Mouse (Mus musculus): Measurements from ENCODE around the gene Galntl6.

The Galntl6 gene

DNA sequence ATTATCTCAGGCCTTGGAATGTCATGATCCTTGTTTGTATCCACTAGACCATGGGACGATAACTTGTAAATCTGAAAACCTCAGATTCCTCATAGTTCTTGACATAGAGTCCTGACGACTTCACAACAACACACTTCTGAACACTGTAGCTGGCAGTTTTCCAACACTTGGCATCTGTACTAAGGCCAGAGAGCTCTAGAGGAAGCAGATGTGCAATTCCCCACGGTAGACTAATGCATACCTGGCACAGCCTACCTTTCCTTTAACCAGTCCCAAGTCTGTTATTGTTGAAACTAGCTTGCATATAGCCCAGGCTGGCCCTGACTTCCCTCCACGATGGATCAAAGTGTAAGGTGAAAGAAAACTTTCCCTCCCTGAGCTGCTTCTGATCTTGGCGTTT is 946.9 kb downstream of the Galntl6 start:
- DNase-seq (ENCODE audit: low read depth, low spot score): no peak

DNA sequence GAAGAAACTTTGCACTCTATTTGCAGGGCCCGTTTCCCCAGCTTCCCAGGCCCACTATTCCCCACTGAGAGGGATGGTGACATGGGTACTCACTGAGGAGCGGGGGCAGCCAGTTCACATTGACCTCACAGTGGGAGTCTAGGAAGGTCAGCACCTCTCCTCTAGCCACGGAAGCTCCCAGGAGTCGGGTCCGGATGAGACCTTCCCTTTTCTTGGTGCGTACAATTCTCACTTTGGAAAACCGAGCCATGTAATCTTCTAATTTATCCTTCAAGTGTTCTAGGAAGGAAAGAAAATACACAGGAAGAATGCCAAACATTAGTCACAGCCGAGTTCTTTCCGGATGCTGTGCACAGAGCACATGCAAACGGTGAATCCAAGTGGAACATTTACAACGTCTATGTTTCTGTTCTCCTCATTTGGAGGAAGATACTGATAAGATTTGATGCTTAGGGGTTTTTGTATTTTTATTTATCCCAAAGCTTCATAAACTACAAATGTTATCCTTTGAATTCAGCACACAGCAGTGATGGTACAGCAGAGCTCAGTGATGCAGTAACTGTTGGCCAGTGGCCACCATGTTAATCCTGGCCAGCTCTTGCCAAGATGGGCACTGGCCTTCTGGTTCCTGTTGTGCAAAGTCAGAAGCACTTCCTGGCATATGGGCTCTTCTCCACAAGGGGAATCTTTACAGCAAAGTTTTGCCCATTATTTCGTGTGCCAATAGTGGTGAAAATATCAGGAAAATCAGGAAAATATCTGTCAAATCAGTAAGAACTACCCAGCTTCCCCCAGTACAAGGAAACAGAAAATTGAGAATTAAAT is 949.9 kb downstream of the Galntl6 start:
- peak; percentile 66 for DNase-seq (ENCODE audit: low read depth, low spot score)

- no peak for DNase-seq (ENCODE audit: low read depth, low spot score)
These were observed 953.3 kb downstream of the Galntl6 start for GRCm38 (mm10) chr8:57959136-57959535.

DNA sequence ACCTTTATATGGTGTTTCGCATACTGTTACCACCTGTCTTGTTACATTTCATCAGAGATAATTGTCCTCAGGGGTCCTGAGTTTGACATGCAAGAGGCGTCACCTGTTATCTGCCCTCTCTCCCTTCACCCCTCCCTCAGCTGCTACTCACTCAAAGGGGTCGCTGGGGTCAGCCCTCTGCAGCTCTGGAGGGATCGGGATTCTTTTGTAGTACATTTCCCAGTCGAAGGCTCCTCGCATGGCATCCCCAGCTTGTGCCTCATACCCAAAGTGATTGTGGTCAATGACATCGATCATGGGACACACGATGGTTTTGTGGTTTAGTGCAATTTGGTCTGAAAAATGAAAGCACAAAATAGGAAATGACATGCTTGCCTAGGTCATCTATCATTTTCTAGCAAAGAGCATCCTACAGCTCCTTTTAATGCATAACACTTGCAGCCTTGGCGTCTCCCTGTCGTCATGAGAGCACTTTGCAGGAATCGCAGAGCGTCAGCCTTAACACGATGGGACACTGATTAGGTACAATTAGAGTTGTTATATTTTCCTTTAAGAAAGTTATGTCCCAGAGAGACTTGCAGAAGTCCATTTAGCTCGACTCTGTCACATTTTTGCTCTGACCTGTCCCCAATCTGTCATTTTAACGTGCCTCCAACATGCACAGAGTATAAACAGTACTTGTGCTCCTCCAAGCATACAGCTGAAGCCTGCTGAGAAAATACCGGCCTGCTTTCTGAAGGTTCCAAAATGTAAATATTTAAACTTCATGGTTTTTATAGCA is 954.1 kb downstream of the Galntl6 start:
- no peak for DNase-seq (ENCODE audit: low read depth, low spot score)

- no peak for DNase-seq (ENCODE audit: low read depth, low spot score)
These were observed 956.9 kb downstream of the Galntl6 start for GRCm38 (mm10) chr8:57955501-57955900.

DNA sequence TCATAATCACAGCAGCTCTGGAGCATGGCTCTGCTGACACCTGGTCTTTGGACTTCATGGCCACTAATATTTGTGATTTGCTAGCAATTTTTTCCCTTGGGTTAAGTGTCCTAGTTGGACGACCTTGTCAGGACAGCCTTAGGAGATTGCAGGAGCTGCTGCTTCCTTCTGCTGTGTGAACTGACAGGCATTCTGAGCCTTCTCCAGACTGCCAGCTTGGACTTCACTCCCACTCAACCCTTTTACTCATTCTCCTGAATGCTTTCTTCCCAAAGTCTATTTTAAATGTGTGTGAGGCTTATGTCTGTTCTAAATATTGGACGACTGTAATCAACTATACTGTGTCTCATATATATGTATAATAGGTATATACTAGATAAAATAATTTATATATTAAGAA is 971.3 kb downstream of the Galntl6 start:
- DNase-seq (ENCODE audit: low read depth, low spot score): no peak

DNA sequence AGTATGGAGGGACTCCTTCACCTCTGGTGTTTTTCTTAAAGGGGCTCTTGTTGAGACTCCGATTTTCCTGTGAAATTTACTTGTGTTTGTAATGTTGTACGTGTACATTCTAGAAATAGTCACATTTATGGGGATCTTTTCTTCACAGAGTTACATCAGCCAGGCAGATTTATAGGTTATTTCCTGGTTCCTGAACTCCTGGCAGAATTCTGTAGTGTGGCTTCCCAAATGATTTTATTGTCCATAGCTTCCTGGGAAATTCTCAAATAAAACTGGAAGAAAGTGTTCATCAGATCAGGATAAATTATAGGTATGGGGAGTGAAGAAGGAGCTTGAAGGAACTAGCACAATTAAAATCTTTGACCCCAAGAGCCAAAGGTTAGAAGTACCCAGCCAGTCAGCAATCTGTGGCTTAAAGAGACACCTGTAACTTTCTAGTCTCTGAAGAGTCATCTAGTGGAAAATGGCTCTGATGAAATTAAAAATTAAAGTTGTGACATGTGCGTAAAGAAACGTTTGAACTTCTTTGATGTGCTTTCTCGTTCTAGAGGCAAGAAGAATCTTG is 972.5 kb downstream of the Galntl6 start:
- DNase-seq (ENCODE audit: low read depth, low spot score): no peak

DNA sequence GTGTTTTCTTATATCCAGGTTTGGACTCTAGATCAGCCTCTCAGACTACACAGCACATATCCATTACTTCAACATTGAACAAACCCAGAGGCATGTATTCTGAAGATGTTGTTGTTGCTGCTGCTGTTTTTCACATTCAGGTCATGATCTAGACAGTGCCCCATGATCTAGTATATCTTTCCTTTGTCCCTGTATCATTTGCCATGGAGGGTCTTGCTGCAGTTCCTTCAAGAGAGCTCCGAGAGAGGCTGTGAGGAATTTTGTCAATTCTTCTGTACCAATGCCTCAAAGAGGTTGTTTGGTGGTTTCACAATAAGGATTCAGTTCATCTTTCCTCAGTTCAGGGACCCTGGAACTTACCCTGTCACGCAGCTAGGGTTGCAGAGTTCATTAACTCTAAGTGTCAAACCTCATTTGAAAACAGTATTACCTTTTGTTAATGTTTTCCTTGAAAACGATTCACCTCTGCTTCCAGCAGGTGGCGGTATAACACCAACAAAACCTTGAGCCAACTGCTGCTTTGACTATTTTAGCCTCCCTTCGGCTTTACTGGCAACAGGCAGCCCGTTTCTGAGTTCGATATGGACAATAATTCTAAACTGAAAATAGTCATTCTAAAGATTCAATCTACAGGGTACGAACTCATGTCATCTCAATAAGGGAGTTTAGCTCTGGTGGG is 973.1 kb downstream of the Galntl6 start:
- DNase-seq (ENCODE audit: low read depth, low spot score): peak; percentile 51

DNA sequence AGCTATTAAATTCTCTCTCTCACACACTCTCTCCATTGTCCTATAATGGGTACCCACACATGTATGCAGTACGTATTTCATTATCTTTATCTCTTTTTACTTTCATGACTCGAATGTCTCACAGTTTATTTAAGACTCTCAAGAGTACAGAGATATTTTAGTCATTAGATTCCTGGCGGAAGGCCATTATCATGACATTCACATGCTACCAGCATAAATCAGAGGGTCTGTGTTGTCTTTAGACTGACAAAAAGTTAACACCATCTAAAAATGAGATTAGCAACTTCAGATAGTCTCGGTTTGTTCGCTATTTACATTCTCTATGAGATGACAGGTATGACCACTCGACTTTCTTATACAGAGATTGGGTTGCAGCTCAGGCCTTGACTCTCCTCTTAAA is 985.4 kb downstream of the Galntl6 start:
- DNase-seq (ENCODE audit: low read depth, low spot score): no peak

DNA sequence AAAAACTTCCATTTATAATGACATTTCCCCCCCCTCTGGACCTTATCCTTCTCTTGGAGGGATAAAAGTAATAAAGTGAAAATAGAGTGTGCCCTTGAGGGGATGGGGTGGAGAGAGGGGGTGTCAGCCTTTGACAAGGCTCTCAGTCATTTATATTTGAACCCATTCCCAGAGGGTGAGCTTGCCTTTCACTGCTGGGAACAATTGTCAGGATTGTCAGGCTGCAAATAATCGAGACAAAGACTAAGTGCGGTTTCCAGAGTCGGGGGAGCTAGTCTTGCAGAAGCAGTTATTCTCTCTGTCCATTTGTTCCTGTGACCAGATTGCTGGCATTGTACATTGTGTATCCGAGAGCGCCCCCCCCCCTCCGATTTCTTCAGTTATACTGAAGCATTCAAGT is 988.9 kb downstream of the Galntl6 start:
- DNase-seq (ENCODE audit: low read depth, low spot score): no peak

- DNase-seq (ENCODE audit: low read depth, low spot score): no peak
These were observed 989.3 kb downstream of the Galntl6 start for GRCm38 (mm10) chr8:57923130-57923529.

GRCm38 (mm10) chr8:57922214-57923070 is 990.0 kb downstream of the Galntl6 start:
- no peak for DNase-seq (ENCODE audit: low read depth, low spot score)

- DNase-seq (ENCODE audit: low read depth, low spot score): no peak
These were observed 992.0 kb downstream of the Galntl6 start for GRCm38 (mm10) chr8:57920326-57920903.

GRCm38 (mm10) chr8:57918720-57919640 is 993.5 kb downstream of the Galntl6 start:
- DNase-seq (ENCODE audit: low read depth, low spot score): no peak

- DNase-seq (ENCODE audit: low read depth, low spot score): no peak
These were observed 1019.1 kb downstream of the Galntl6 start for GRCm38 (mm10) chr8:57893360-57893759.

DNA sequence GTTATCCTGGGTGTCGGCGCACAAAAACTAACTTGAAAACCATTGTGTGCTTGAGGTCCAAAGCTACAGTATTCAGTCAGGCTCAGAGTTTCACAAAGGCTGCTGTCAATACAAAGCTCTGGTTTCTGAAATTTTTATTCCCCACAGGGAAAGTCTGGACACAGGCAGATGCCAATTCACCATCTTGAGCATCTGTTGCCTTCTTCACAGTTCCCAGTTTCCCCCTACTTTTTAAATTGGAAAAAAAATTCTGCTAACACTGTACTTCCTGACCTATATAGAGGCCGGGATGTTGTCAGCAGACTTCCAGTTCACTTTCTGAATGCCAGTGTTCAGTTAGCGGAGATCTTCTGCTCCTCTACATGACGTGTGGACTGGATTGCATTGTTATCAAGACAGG is 1020.3 kb downstream of the Galntl6 start:
- no peak for DNase-seq (ENCODE audit: low read depth, low spot score)

GRCm38 (mm10) chr8:57890159-57890558 is 1022.3 kb downstream of the Galntl6 start:
- no peak for DNase-seq (ENCODE audit: low read depth, low spot score)

- no peak for DNase-seq (ENCODE audit: low read depth, low spot score)
These were observed 1023.6 kb downstream of the Galntl6 start for GRCm38 (mm10) chr8:57888831-57889230.

- DNase-seq (ENCODE audit: low read depth, low spot score): no peak
These were observed 1033.0 kb downstream of the Galntl6 start for GRCm38 (mm10) chr8:57879452-57879851.

GRCm38 (mm10) chr8:57849074-57849473 is 1063.4 kb downstream of the Galntl6 start:
- no peak for DNase-seq (ENCODE audit: low read depth, low spot score)
